Mouse (Mus musculus) urinary bladder, adult 18-20 months (tissue): Measurements from ENCODE around the gene Ctsq.
"Not testable (repeated sequence)": the region's sequence is repeated elsewhere in the genome, so short reads cannot be mapped to it uniquely, and the experiment has no call there.

Experiments
- DNase-seq, 2 experiments: peaks; one replicate each; pipeline ENCODE4 v3.0.0; 2022; ENCODE audit warnings: low spot score in 2 of 2, mixed read lengths in 2 of 2

Ctsq gene

GRCm38 (mm10) chr13:61040531-61040930, at the start of gene Ctsq:
Gene Ctsq, minus strand, starts transcription at chr13:61040631.
- DNase-seq, result no peak

- no peak for DNase-seq
Observed at GRCm38 (mm10) chr13:61022785-61023184, 17.6 kb downstream of the Ctsq start.

GRCm38 (mm10) chr13:61021844-61022243, 18.6 kb downstream of the Ctsq start:
- DNase-seq, result no peak

- no peak for DNase-seq
Observed at GRCm38 (mm10) chr13:61010171-61010570, 30.3 kb downstream of the Ctsq start.

- DNase-seq, result no peak
Observed at GRCm38 (mm10) chr13:61005859-61006258, 34.6 kb downstream of the Ctsq start, which contains the start of gene Ctsj. Gene Ctsj, minus strand, starts transcription at chr13:61005959.

GRCm38 (mm10) chr13:60997600-60997999, 42.8 kb downstream of the Ctsq start:
- DNase-seq, result no peak

- not testable (repeated sequence) for DNase-seq
Observed at GRCm38 (mm10) chr13:60986915-60987314, 53.5 kb downstream of the Ctsq start.
